Mouse (Mus musculus): Measurements from ENCODE around the gene Ube2ql1. TPM values are rescaled to one million over a fixed set of nuclear protein-coding genes. Genes with fewer than 3 reads are reported as not detected.
A peak's percentile ranks its signal among the peaks of the same experiment; 100 is the strongest.

The Ube2ql1 gene
- polyA plus RNA-seq, 1 experiment = not detected

- H3K4me3 ChIP-seq (ENCODE audit: insufficient read depth, low read length) = no peak overlapping the region
- no peaks in the 10 kb centered on the region for H3K4me1 ChIP-seq (ENCODE audit: control insufficient read depth, insufficient read depth, low read length)
- TF ChIP-seq POLR2A (IDR thresholded peaks at IDR 0.05; ENCODE audit: borderline replicate concordance, low read depth, low read length) (no peak), CTCF (IDR thresholded peaks at IDR 0.05; ENCODE audit: low read depth, low read length) (no peak)
- no peak overlapping the region for H3K27ac ChIP-seq (ENCODE audit: insufficient read depth, low read depth, low read length)
Measured at GRCm38 (mm10) chr13:69717860-69718598, 21.7 kb downstream of the Ube2ql1 start.

GRCm38 (mm10) chr13:69708236-69708635 is 31.5 kb downstream of the Ube2ql1 start:
- no peak for TF ChIP-seq CTCF (IDR thresholded peaks at IDR 0.05; ENCODE audit: low read depth, low read length)
- H3K4me1 ChIP-seq (ENCODE audit: control insufficient read depth, insufficient read depth, low read length) = no peaks in the 10 kb centered on the region
- no peak overlapping the region for H3K4me3 ChIP-seq (ENCODE audit: insufficient read depth, low read length)
- H3K27ac ChIP-seq (ENCODE audit: insufficient read depth, low read depth, low read length) = no peak overlapping the region

GRCm38 (mm10) chr13:69707496-69707895 is 32.2 kb downstream of the Ube2ql1 start:
- Histone ChIP-seq H3K4me1 (ENCODE audit: control insufficient read depth, insufficient read depth, low read length) (no peaks in the 10 kb centered on the region), H3K27ac (ENCODE audit: insufficient read depth, low read depth, low read length) (no peak overlapping the region), H3K4me3 (ENCODE audit: insufficient read depth, low read length) (no peak overlapping the region)
- TF ChIP-seq POLR2A (IDR thresholded peaks at IDR 0.05; ENCODE audit: borderline replicate concordance, low read depth, low read length) (no peak), CTCF (IDR thresholded peaks at IDR 0.05; ENCODE audit: low read depth, low read length) (no peak)

- no peak overlapping the region for H3K27ac ChIP-seq (ENCODE audit: insufficient read depth, low read depth, low read length)
- H3K4me3 ChIP-seq (ENCODE audit: insufficient read depth, low read length) = no peak overlapping the region
- TF ChIP-seq POLR2A (IDR thresholded peaks at IDR 0.05; ENCODE audit: borderline replicate concordance, low read depth, low read length) = no peak
- TF ChIP-seq CTCF (IDR thresholded peaks at IDR 0.05; ENCODE audit: low read depth, low read length) = no peak
- H3K4me1 ChIP-seq (ENCODE audit: control insufficient read depth, insufficient read depth, low read length) = no peaks in the 10 kb centered on the region
Measured at GRCm38 (mm10) chr13:69706919-69707318, 32.8 kb downstream of the Ube2ql1 start.

- H3K27ac ChIP-seq (ENCODE audit: insufficient read depth, low read depth, low read length) = no peak overlapping the region
- H3K4me1 ChIP-seq (ENCODE audit: control insufficient read depth, insufficient read depth, low read length) = no peaks in the 10 kb centered on the region
- no peak for TF ChIP-seq CTCF (IDR thresholded peaks at IDR 0.05; ENCODE audit: low read depth, low read length)
- TF ChIP-seq POLR2A (IDR thresholded peaks at IDR 0.05; ENCODE audit: borderline replicate concordance, low read depth, low read length) = no peak
- no peak overlapping the region for H3K4me3 ChIP-seq (ENCODE audit: insufficient read depth, low read length)
Measured at GRCm38 (mm10) chr13:69703505-69703904, 36.2 kb downstream of the Ube2ql1 start.

GRCm38 (mm10) chr13:69701397-69701796 is 38.3 kb downstream of the Ube2ql1 start:
- Histone ChIP-seq H3K4me1 (ENCODE audit: control insufficient read depth, insufficient read depth, low read length) (no peaks in the 10 kb centered on the region), H3K27ac (ENCODE audit: insufficient read depth, low read depth, low read length) (no peak overlapping the region), H3K4me3 (ENCODE audit: insufficient read depth, low read length) (no peak overlapping the region)
- TF ChIP-seq POLR2A (IDR thresholded peaks at IDR 0.05; ENCODE audit: borderline replicate concordance, low read depth, low read length) (no peak), CTCF (IDR thresholded peaks at IDR 0.05; ENCODE audit: low read depth, low read length) (no peak)

GRCm38 (mm10) chr13:69700827-69701226 is 38.9 kb downstream of the Ube2ql1 start:
- H3K4me1 ChIP-seq (ENCODE audit: control insufficient read depth, insufficient read depth, low read length) = no peaks in the 10 kb centered on the region
- H3K27ac ChIP-seq (ENCODE audit: insufficient read depth, low read depth, low read length) = no peak overlapping the region
- no peak for TF ChIP-seq POLR2A (IDR thresholded peaks at IDR 0.05; ENCODE audit: borderline replicate concordance, low read depth, low read length)
- no peak for TF ChIP-seq CTCF (IDR thresholded peaks at IDR 0.05; ENCODE audit: low read depth, low read length)
- no peak overlapping the region for H3K4me3 ChIP-seq (ENCODE audit: insufficient read depth, low read length)

- H3K4me1 ChIP-seq (ENCODE audit: control insufficient read depth, insufficient read depth, low read length) = no peaks in the 10 kb centered on the region
- no peak overlapping the region for H3K27ac ChIP-seq (ENCODE audit: insufficient read depth, low read depth, low read length)
- no peak for TF ChIP-seq POLR2A (IDR thresholded peaks at IDR 0.05; ENCODE audit: borderline replicate concordance, low read depth, low read length)
- peak; percentile 38; the same call in 1 of the 2 replicates for TF ChIP-seq CTCF (IDR thresholded peaks at IDR 0.05; ENCODE audit: low read depth, low read length)
- H3K4me3 ChIP-seq (ENCODE audit: insufficient read depth, low read length) = no peak overlapping the region
Measured at GRCm38 (mm10) chr13:69696333-69696991, 43.2 kb downstream of the Ube2ql1 start.

- TF ChIP-seq POLR2A (IDR thresholded peaks at IDR 0.05; ENCODE audit: borderline replicate concordance, low read depth, low read length) (no peak), CTCF (IDR thresholded peaks at IDR 0.05; ENCODE audit: low read depth, low read length) (peak; percentile 57)
- Histone ChIP-seq H3K27ac (ENCODE audit: insufficient read depth, low read depth, low read length) (no peak overlapping the region), H3K4me3 (ENCODE audit: insufficient read depth, low read length) (no peak overlapping the region)
Measured at GRCm38 (mm10) chr13:69691074-69691473, 48.6 kb downstream of the Ube2ql1 start.

GRCm38 (mm10) chr13:69687023-69687422 is 52.7 kb downstream of the Ube2ql1 start:
- Histone ChIP-seq H3K27ac (ENCODE audit: insufficient read depth, low read depth, low read length) (no peak overlapping the region), H3K4me3 (ENCODE audit: insufficient read depth, low read length) (no peak overlapping the region), H3K4me1 (ENCODE audit: control insufficient read depth, insufficient read depth, low read length) (no peaks in the 10 kb centered on the region)
- TF ChIP-seq POLR2A (IDR thresholded peaks at IDR 0.05; ENCODE audit: borderline replicate concordance, low read depth, low read length) = no peak
- TF ChIP-seq CTCF (IDR thresholded peaks at IDR 0.05; ENCODE audit: low read depth, low read length) = no peak

More at GRCm38 (mm10) chr13:69691074-69691473, 48.6 kb downstream of the Ube2ql1 start:
- no peaks in the 10 kb centered on the region for H3K4me1 ChIP-seq (ENCODE audit: control insufficient read depth, insufficient read depth, low read length)

Measured in bone marrow macrophage, adult 2 months (primary cell).